Mouse (Mus musculus): ENCODE results near the gene Bmp7. TPM values are rescaled to one million over a fixed set of nuclear protein-coding genes. Genes with fewer than 3 reads are reported as not detected.

Gene Bmp7
- 6.2 and 6.8 TPM in 2 replicates for polyA plus RNA-seq (2015; fragmentation: Nextera tagmentation; extraction: Ambion mirVana)

DNA sequence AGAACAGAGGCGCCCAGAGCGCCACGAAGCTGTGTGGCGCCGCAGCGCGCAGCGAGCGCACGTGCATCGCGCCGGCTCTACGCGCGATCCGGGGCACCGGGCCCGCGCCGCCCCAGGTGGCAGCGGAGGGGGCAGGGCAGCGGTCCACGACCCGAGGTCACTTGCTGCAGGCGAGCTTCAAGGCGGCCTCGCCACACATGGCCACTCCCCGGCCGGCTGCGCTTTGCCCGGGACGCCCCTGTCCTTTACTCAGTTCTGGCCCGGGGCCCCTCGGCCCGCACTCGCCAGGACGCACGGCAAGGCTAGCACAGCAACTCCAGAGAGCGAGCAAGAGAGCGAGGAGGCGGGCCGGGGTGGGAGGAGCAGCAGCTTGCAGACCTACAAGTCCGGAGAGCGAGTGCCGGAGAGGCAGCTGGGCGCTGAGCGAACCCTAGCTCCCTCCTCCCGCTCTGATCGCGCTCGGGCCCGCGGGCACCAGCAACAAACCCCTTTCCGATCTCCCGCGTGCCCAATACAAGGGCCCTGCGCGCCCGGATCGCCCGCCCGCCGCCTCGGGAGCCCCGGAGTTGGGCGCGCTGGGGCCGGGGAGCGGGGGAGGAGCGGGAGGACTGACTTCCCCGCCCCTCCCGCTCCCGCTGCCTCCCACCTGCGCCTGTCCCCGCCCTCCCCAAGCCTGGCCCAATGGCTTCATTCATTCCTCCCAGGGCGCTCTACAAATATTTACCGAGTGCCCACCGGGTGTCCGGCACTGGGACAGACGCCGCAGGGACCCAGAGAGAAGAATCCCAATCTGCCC is at the start of gene Bmp7:
Gene Bmp7, minus strand, starts transcription at position 319 of the 796 bp plus-strand sequence.
- H3K9ac ChIP-seq (ENCODE audit: low read length) = peak within 1 kb of the TSS; percentile 74
- peak within 1 kb of the TSS; percentile 98 for H3K4me2 ChIP-seq (ENCODE audit: low read depth, low read length)
- H3K27me3 ChIP-seq (ENCODE audit: control insufficient read depth, insufficient read depth, low read depth, low read length) = peaks cover 23% of the 10 kb centered on the region
- under 1% methylated on average over 53 of the region's 82 CpGs for WGBS
- H3K36me3 ChIP-seq (ENCODE audit: control insufficient read depth, insufficient read depth, low read length) = no peaks in the 10 kb centered on the region
- H3K4me3 ChIP-seq (ENCODE audit: low read length) = peak within 1 kb of the TSS; percentile 66
- ATAC-seq (ENCODE audit: low read depth) = peak; percentile 86
- H3K4me1 ChIP-seq (replicated peaks; ENCODE audit: control insufficient read depth, insufficient read depth, low read length) = peaks cover 30% of the 10 kb centered on the region
- H3K27ac ChIP-seq (ENCODE audit: low read length) = peak within 1 kb of the TSS; percentile 73
- H3K9me3 ChIP-seq (ENCODE audit: control insufficient read depth, low read length) = no peaks in the 10 kb centered on the region

DNA sequence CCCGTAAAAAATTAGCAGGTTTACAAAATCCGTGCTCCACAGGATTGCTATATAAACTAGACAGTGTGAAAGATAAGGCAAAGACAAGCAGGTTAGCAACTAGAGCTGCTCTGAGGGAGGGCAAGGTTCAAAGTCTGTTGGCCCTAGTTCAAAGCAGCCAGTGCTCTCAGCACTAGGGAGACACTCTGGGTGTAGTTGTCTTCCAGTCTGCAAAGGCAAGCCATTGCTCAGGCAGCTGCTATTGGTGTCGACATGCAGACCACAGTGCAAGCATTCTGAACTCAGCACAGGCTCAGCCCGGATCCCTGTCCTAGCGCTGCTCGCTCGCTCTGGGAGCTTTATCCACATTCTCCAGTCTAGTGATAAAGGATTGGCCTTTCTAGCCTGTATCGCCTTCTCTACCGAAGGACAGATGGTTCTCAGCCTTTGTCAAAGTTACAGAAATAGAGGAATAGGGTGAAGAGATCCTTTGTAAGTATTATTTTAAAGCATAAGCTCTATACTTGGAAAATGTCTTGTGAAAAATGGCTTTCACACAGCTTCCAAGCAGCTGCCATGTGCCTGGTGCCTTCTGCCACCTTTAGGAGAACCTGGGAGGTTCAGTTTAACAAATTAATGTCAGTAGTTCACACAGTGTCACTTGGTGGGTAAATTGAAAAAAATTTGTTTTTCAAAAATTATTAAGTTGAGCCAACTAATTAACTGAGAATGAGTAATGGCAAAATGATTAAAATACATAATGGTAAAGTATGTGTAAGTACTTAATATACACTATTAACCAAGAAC is 42.8 kb upstream of the Bmp7 start:
- no peak overlapping the region for H3K4me2 ChIP-seq (ENCODE audit: low read depth, low read length)
- H3K36me3 ChIP-seq (ENCODE audit: control insufficient read depth, insufficient read depth, low read length) = no peaks in the 10 kb centered on the region
- no peak overlapping the region for H3K27ac ChIP-seq (ENCODE audit: low read length)
- no peak overlapping the region for H3K4me3 ChIP-seq (ENCODE audit: low read length)
- no peaks in the 10 kb centered on the region for H3K27me3 ChIP-seq (ENCODE audit: control insufficient read depth, insufficient read depth, low read depth, low read length)
- no peaks in the 10 kb centered on the region for H3K4me1 ChIP-seq (replicated peaks; ENCODE audit: control insufficient read depth, insufficient read depth, low read length)
- no peak for ATAC-seq (ENCODE audit: low read depth)
- peaks cover 4% of the 10 kb centered on the region; the same call in 1 of the 2 replicates for H3K9me3 ChIP-seq (ENCODE audit: control insufficient read depth, low read length)
- 42% methylated on average over 9 of the region's 9 CpGs for WGBS
- no peak overlapping the region for H3K9ac ChIP-seq (ENCODE audit: low read length)

DNA sequence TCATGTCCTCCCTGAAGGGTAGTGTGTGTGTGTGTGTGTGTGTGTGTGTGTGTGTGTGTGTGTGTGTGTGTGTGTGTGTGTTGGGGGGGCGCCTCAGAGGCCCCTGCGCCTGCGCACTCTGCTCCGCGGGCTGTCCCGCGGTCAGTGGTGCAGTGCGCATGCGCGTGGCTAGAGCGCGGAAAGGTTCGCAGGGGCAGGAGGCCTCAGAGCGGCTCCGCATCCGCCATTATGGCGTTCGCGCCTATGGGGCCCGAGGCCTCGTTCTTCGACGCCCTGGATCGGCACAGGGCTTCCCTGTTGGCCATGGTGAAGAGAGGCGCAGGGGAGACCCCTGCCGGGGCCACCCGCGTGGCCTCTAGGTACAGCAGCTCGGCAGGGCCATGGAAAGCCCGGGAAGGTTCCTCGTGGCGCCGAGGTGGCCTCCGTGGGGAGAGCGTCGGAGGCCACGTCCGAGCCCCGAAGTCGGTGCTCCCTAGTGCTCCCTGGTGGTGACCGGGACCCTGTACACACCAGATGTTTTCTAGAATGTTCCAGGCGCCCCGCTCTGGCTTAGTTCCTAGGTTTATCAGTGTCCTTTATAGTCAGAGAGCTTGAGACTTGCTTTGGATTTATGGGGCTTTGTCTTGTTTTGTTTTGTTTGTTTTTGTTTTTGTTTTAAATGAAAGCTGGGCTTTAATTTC is 39.7 kb upstream of the Bmp7 start:
- Histone ChIP-seq H3K4me3 (ENCODE audit: low read length) (no peak overlapping the region), H3K36me3 (ENCODE audit: control insufficient read depth, insufficient read depth, low read length) (no peaks in the 10 kb centered on the region), H3K9me3 (ENCODE audit: control insufficient read depth, low read length) (peaks cover 4% of the 10 kb centered on the region; the same call in 1 of the 2 replicates), H3K27me3 (ENCODE audit: control insufficient read depth, insufficient read depth, low read depth, low read length) (no peaks in the 10 kb centered on the region), H3K9ac (ENCODE audit: low read length) (no peak overlapping the region), H3K4me1 (replicated peaks; ENCODE audit: control insufficient read depth, insufficient read depth, low read length) (peaks cover 7% of the 10 kb centered on the region), H3K27ac (ENCODE audit: low read length) (no peak overlapping the region), H3K4me2 (ENCODE audit: low read depth, low read length) (no peak overlapping the region)
- WGBS = 92% methylated on average over 40 of the region's 43 CpGs
- ATAC-seq (ENCODE audit: low read depth) = no peak

DNA sequence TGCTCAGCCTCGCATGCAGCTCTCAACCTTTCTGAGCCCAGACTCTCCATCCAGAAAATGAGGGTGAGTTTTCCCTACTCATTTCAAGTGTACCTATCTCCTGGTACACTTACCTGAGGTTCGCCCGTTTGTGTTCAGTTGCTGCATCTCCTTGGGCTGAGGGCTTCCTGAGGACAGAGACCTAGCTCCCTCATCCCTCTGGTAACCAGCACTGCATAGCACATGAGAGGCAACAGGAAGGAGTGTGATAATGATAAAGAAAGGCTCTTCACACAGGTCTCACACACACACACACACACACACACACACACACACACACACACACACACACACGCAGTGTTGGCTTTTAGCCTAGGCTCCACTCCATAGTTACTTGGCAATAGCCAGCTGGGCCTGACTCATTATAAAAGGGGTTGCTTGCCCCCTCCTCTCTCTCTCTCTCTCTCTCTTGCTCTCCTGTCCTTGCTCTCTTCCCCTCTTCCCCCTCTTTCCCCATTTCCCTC is 38.1 kb upstream of the Bmp7 start:
- 50% methylated on average over 4 of the region's 4 CpGs for WGBS
- Histone ChIP-seq H3K9ac (ENCODE audit: low read length) (no peak overlapping the region), H3K4me3 (ENCODE audit: low read length) (no peak overlapping the region), H3K9me3 (ENCODE audit: control insufficient read depth, low read length) (peaks cover 4% of the 10 kb centered on the region; the same call in 1 of the 2 replicates), H3K27me3 (ENCODE audit: control insufficient read depth, insufficient read depth, low read depth, low read length) (no peaks in the 10 kb centered on the region), H3K4me1 (replicated peaks; ENCODE audit: control insufficient read depth, insufficient read depth, low read length) (peaks cover 7% of the 10 kb centered on the region), H3K27ac (ENCODE audit: low read length) (no peak overlapping the region), H3K4me2 (ENCODE audit: low read depth, low read length) (no peak overlapping the region), H3K36me3 (ENCODE audit: control insufficient read depth, insufficient read depth, low read length) (no peaks in the 10 kb centered on the region)
- ATAC-seq (ENCODE audit: low read depth) = no peak; the same call in 1 of the 2 replicates

DNA sequence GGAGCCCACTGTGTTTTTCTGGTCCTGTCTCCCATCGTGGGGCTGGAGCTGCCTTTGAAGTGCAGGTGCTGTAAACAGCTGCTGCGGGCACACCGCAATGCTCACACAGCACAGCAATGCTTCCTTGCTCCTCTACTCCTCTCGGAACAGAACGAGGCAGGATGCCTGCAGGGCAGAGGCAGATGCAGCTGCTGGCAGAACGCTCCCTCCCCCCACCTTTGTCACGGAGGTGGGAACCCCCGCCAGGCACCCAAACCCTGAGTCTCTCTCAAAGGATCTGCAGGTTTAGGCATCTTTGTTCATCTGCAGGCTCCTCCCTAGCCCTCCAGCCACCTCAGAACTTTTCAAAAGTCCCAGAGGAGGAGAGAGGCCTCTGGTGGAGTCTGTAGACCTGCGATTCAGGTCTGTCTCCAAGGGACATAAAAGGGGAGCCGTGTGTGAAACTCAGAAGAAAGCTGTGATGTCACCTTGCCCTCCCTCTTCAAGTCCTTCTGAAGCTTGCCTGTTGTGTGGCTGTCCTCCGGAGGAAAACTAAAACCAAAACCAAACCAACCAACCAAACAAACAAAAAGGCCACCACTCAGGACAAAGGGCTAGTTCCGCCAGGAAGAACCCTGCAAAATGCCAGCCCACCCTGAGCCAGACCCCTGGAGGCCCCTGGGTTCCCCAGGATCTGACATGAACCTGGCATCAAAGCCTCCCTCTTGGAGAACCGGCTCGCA is 37.4 kb upstream of the Bmp7 start, which contains the start of gene Spo11:
Gene Spo11, plus strand, starts transcription at position 292 of the 722 bp plus-strand sequence.
- Histone ChIP-seq H3K27me3 (ENCODE audit: control insufficient read depth, insufficient read depth, low read depth, low read length) (no peaks in the 10 kb centered on the region), H3K36me3 (ENCODE audit: control insufficient read depth, insufficient read depth, low read length) (no peaks in the 10 kb centered on the region), H3K4me2 (ENCODE audit: low read depth, low read length) (peak within 1 kb of the TSS; percentile 11), H3K27ac (ENCODE audit: low read length) (peak within 1 kb of the TSS; percentile 42; the same call in 1 of the 2 replicates), H3K9me3 (ENCODE audit: control insufficient read depth, low read length) (peaks cover 4% of the 10 kb centered on the region; the same call in 1 of the 2 replicates), H3K4me1 (replicated peaks; ENCODE audit: control insufficient read depth, insufficient read depth, low read length) (peaks cover 7% of the 10 kb centered on the region), H3K4me3 (ENCODE audit: low read length) (peak within 1 kb of the TSS; percentile 18), H3K9ac (ENCODE audit: low read length) (peak within 1 kb of the TSS; percentile 8; the same call in 1 of the 2 replicates)
- ATAC-seq (ENCODE audit: low read depth) = peak; percentile 53
- 21% methylated on average over 14 of the region's 14 CpGs for WGBS

DNA sequence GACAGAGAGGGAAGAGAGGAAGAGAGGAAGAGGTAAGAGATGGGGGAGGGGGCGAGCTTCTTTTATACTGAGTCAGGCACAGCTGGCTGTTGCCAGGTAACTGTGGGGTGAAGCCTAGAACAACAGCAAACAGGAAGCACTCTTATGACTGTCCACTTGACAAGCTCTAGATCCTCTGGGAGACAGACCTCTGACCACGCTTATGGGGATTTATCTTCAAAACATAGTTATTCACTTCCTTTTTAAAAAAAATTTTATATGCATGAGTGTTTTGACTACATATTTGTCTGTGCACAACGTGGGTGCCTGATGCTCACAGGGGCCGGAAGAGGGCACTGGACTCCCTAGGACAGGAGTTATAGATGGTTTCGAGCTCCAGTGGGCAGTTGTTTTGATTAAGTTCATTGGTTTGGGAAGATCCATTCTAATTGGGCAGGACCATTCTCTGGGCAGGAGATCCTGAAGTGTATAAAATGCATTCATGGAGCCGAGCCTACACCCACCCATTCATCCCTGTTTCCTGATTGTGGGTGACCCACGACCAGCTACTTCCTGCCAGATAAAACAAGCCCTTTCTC is 36.6 kb upstream of the Bmp7 start:
- Histone ChIP-seq H3K9me3 (ENCODE audit: control insufficient read depth, low read length) (peaks cover 4% of the 10 kb centered on the region; the same call in 1 of the 2 replicates), H3K27me3 (ENCODE audit: control insufficient read depth, insufficient read depth, low read depth, low read length) (no peaks in the 10 kb centered on the region), H3K4me2 (ENCODE audit: low read depth, low read length) (peak overlapping the region; percentile 11; the same call in 1 of the 2 replicates), H3K9ac (ENCODE audit: low read length) (no peak overlapping the region), H3K4me3 (ENCODE audit: low read length) (peak overlapping the region; percentile 18; the same call in 1 of the 2 replicates), H3K36me3 (ENCODE audit: control insufficient read depth, insufficient read depth, low read length) (no peaks in the 10 kb centered on the region), H3K27ac (ENCODE audit: low read length) (0 out of 2 replicates have a peak overlapping the region, but pooled peaks have one; percentile 42), H3K4me1 (replicated peaks; ENCODE audit: control insufficient read depth, insufficient read depth, low read length) (peaks cover 7% of the 10 kb centered on the region)
- ATAC-seq (ENCODE audit: low read depth) = peak; percentile 42
- WGBS = 20% methylated on average over 7 of the region's 7 CpGs

DNA sequence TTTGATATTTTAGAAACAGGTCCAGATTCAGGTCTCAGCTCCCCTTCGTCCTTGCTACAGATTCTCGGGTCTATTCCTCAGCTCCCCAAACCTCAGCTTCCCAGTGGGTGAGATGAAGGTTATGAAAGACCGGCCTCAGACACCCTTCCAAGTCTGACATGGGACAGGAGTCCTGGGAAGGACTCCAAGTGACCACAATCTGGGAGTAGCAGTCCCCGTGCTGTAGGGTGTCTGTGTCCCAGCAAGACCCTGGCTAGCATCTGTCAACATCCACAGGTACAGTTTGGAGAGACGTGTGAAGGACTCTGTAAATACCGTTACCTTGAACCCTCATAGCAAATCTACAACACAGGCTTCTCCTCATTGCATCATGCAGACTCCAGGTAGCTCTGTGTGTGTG is 35.0 kb upstream of the Bmp7 start:
- Histone ChIP-seq H3K9me3 (ENCODE audit: control insufficient read depth, low read length) (peaks cover 4% of the 10 kb centered on the region; the same call in 1 of the 2 replicates), H3K4me2 (ENCODE audit: low read depth, low read length) (no peak overlapping the region), H3K36me3 (ENCODE audit: control insufficient read depth, insufficient read depth, low read length) (no peaks in the 10 kb centered on the region), H3K9ac (ENCODE audit: low read length) (no peak overlapping the region), H3K4me1 (replicated peaks; ENCODE audit: control insufficient read depth, insufficient read depth, low read length) (peaks cover 7% of the 10 kb centered on the region), H3K27ac (ENCODE audit: low read length) (no peak overlapping the region), H3K4me3 (ENCODE audit: low read length) (no peak overlapping the region), H3K27me3 (ENCODE audit: control insufficient read depth, insufficient read depth, low read depth, low read length) (no peaks in the 10 kb centered on the region)
- 74% methylated on average over 6 of the region's 6 CpGs for WGBS
- no peak for ATAC-seq (ENCODE audit: low read depth)

DNA sequence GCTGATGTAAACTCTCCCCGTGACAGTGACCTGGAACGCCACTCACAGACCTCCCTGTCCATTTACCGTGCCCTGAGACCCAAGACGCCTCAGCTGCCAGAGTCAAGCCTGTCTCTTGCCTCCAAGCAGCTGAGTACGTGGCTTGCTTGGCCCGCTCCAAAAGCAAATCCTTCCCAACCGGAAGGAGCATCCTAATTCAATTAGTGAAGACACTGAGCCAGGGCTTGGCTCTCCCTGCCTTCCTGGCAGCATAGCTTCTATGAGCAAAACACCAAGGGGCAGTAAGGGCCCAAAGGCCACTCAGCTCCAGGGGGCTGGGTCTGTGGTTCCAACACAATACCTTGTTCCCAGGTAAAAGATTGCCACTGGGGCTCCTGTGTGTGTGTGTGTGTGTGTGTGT is 34.6 kb upstream of the Bmp7 start:
- WGBS = 33% methylated on average over 7 of the region's 7 CpGs

More for the DNA sequence above, 34.6 kb upstream of the Bmp7 start:
- Histone ChIP-seq H3K4me1 (replicated peaks; ENCODE audit: control insufficient read depth, insufficient read depth, low read length) (peaks cover 7% of the 10 kb centered on the region), H3K9me3 (ENCODE audit: control insufficient read depth, low read length) (peaks cover under 1% of the 10 kb centered on the region; the same call in 1 of the 2 replicates), H3K27ac (ENCODE audit: low read length) (no peak overlapping the region), H3K4me3 (ENCODE audit: low read length) (no peak overlapping the region), H3K27me3 (ENCODE audit: control insufficient read depth, insufficient read depth, low read depth, low read length) (no peaks in the 10 kb centered on the region), H3K4me2 (ENCODE audit: low read depth, low read length) (no peak overlapping the region), H3K36me3 (ENCODE audit: control insufficient read depth, insufficient read depth, low read length) (no peaks in the 10 kb centered on the region), H3K9ac (ENCODE audit: low read length) (no peak overlapping the region)
- ATAC-seq (ENCODE audit: low read depth) = no peak

Measured in lung, embryonic 16.5 days (tissue).